Mouse (Mus musculus): ENCODE results near the gene Gm21310. TPM values are rescaled to one million over a fixed set of nuclear protein-coding genes. Genes with fewer than 3 reads are reported as not detected.
"Not testable (repeated sequence)": the region's sequence is repeated elsewhere in the genome, so short reads cannot be mapped to it uniquely, and the experiment has no call there.

The Gm21310 gene
- not detected in 2 replicates for total RNA-seq (2014; rRNA removed)
- not detected in 2 replicates for polyA plus RNA-seq (2012; rRNA removed)

DNA sequence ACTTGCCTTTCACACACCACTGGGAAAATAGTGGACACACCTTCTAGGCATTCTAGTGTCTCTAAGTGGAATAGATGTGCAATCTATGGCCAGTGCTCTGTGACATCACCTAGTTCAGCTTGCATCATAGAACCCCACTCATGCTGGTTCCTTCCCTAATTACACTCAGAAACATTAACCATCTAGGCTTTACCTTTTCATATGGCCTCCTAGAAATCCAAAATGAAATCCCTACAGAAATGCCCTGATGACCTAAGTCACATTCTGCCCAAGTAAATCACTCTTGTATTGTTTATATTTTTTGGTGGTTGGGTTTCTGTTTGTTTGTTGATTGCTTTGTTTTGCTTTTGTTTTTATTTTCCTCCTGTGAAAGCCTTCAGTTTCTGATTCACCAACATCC is at the start of gene Gm21310:
Gene Gm21310 (minus strand): TSS at position 101 of the 400 bp plus-strand sequence.
- H3K79me2 ChIP-seq (ENCODE audit: control insufficient read depth, insufficient read depth, low read length); H3K27me3 ChIP-seq (ENCODE audit: control insufficient read depth, insufficient read depth, low read length); H3K27ac ChIP-seq (replicated peaks; ENCODE audit: insufficient read depth, low read depth, low read length); H3K4me1 ChIP-seq (ENCODE audit: control insufficient read depth, insufficient read depth, low read length); H3K36me3 ChIP-seq (ENCODE audit: control insufficient read depth, insufficient read depth, low read length); DNase-seq (ENCODE audit: extremely low read depth, low read depth, low spot score); H3K4me3 ChIP-seq (ENCODE audit: insufficient read depth, low read depth, low read length); H3K9ac ChIP-seq (ENCODE audit: low read depth, low read length): not testable (repeated sequence)

Other genes starting within 250 kb of the Gm21310 start
- gene Gm20834, start 177.4 kb upstream of the Gm21310 start, total RNA-seq (2014; rRNA removed), result not detected in 2 replicates
- not detected in 2 replicates for gene Gm20834, start 177.4 kb upstream of the Gm21310 start, polyA plus RNA-seq (2012; rRNA removed)

Data from liver, adult 2 months (tissue).